Mouse (Mus musculus): ENCODE data around the gene Pde11a.

- TF ChIP-seq CTCF (IDR thresholded peaks at IDR 0.05; ENCODE audit: insufficient read depth, low read length), result no peak
- no peak for TF ChIP-seq POLR2A (IDR thresholded peaks at IDR 0.05; ENCODE audit: borderline replicate concordance, extremely low read depth, low read depth, low read length)
Observed at GRCm38 (mm10) chr2:76049529-76049928, 289.0 kb downstream of the Pde11a start.
